Mouse (Mus musculus): Measurements from ENCODE around the gene Amigo2. TPM values are rescaled to one million over a fixed set of nuclear protein-coding genes. Genes with fewer than 3 reads are reported as not detected.

The Amigo2 gene
- 7.9 TPM for polyA plus RNA-seq (2017; shearing (Covaris generic))

DNA sequence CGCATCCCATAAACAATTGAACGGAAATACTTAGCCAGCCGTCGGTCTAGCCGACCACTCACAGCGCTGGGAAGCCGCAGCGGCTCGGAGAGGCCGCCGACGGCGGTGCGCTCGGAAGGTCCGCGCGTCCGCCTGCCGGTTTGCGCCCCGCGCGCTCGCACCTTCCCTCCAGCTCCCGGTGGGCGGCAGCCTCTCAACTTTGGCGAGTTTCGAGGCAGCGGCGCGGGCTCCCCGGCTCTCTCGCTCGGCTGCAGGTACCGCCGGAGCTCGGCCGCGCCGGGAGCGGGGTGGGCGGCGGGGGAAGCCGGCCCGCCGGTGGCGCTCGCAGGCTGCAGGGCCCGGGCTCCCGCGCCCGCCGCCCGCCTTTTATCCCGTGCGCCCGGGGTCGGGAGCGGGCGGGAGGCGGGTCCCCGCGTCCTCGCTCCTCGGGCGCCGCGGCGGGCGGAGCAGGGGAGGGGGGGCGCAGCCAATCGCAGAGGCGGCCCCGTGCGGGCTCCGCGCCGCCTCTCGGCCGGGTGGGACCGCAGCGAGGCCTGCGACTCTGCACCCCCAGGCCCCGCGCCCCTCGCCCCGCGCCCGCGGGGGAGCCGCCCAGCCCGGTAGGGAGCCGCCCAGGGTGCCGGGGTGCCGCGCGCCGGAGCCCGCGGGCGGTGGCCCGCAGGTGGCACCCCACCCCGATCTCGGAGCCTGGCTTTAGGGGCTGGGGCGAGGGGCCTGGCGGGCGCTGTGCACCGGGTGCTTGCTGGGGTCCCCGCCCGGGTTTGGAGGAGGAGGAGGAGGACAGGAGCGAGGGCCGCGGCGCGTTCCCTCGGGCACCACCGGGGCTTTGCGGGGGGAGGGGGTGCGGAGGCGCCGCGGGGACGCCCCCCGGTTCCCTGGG lies at the start of gene Amigo2, which contains the start of gene Pced1b:
Amigo2 (minus strand) TSS at position 377 of the 880 bp plus-strand sequence.
Pced1b (plus strand) TSS at position 197 of the 880 bp plus-strand sequence.

Other genes with a start within 250 kb of the Amigo2 start
- gene Slc38a4, start 191.3 kb downstream of the Amigo2 start, polyA plus RNA-seq (2017; shearing (Covaris generic)), result 0.09 TPM
- 52.9 TPM for gene Pced1b, start 180 bp downstream of the Amigo2 start, polyA plus RNA-seq (2017; shearing (Covaris generic))

All from effector memory CD4-positive, alpha-beta T cell, adult 5 months (primary cell).